Mouse (Mus musculus): ENCODE measurements around the gene Zfp365.

DNA sequence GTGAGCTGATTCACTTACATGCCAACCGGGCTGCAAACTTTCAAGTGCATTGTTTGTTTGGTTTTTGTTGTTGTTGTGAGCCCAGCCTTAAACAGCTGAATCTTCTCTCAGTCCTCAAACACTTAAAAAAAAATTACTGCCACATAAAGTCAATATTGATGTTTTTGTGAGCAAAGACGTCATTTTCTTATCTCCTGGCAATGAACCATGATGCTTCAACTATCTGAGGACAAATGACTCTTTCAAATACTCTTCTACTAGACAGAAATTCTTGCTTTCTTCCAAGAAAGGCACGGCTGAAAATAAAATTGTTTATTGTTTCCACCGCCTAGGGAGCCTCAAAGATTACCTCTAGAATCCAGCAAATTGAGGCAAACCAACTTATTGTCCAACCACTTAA, 24.5 kb upstream of the Zfp365 start:
- TF ChIP-seq TAL1 (conservative IDR thresholded peaks at IDR 0.05; ENCODE audit: low read depth, low read length) = no peak
- TF ChIP-seq POLR2AphosphoS5 (IDR thresholded peaks at IDR 0.05; ENCODE audit: insufficient replicate concordance, low read depth, low read length) = no peak
- no peak for TF ChIP-seq CTCF (IDR thresholded peaks at IDR 0.05; ENCODE audit: low read depth, low read length)
